Comparison of ENCODE assay signal across 21 mouse cellular contexts in genomic region chr1:47299311-47299710, GRCm38 (mm10).
"Had no signal": no experiment of that assay in that cellular context is flagged by ENCODE, and none has a peak within 500 bp of the region (broad histone marks: within the 10 kb centered on the region; RNA-seq: fewer than 3 reads in every experiment).

No protein-coding gene starts in this region.

- H3K9ac ChIP-seq: kidney, embryonic 15.5 days; limb, embryonic 12.5 days; limb, embryonic 15.5 days; liver, embryonic 14.5 days; liver, postnatal 0 days; lung, embryonic 14.5 days; neural tube, embryonic 12.5 days; neural tube, embryonic 15.5 days had no signal

- H3K4me1 ChIP-seq: kidney, embryonic 15.5 days; limb, embryonic 12.5 days; limb, embryonic 15.5 days; midbrain, embryonic 10.5 days; neural tube, embryonic 12.5 days; neural tube, embryonic 15.5 days had no signal

- H3K27me3 ChIP-seq: kidney, embryonic 15.5 days; limb, embryonic 12.5 days; limb, embryonic 15.5 days; neural tube, embryonic 12.5 days; neural tube, embryonic 15.5 days had no signal

- ATAC-seq: liver, postnatal 0 days; lung, postnatal 0 days had no signal

- H3K4me2 ChIP-seq: kidney, embryonic 15.5 days; limb, embryonic 12.5 days; limb, embryonic 15.5 days; liver, embryonic 11.5 days; lung, embryonic 14.5 days; neural tube, embryonic 12.5 days; neural tube, embryonic 15.5 days had no signal

- H3K36me3 ChIP-seq: kidney, embryonic 15.5 days; limb, embryonic 12.5 days; limb, embryonic 15.5 days; midbrain, embryonic 10.5 days; neural tube, embryonic 12.5 days; neural tube, embryonic 15.5 days had no signal

- H3K4me3 ChIP-seq: kidney, embryonic 15.5 days; left cerebral cortex, adult 2 months; limb, embryonic 12.5 days; limb, embryonic 15.5 days; midbrain, embryonic 10.5 days; neural tube, embryonic 12.5 days; neural tube, embryonic 15.5 days had no signal

- H3K9me3 ChIP-seq: kidney, embryonic 15.5 days; limb, embryonic 12.5 days; limb, embryonic 15.5 days; midbrain, embryonic 10.5 days; neural tube, embryonic 12.5 days; neural tube, embryonic 15.5 days had no signal

- H3K27ac ChIP-seq: kidney, embryonic 15.5 days; left cerebral cortex, adult 2 months; limb, embryonic 12.5 days; limb, embryonic 15.5 days; liver, embryonic 14.5 days; macrophage; midbrain, embryonic 10.5 days; neural tube, embryonic 12.5 days; neural tube, embryonic 15.5 days had no signal

- DNase-seq: kidney, postnatal 10 days; kidney, postnatal 36 days; layer of hippocampus, postnatal 36 days; left cerebral cortex, postnatal 4 days; liver, postnatal 0 days; lung, embryonic 14.5 days; midbrain, embryonic 14.5 days; retina, postnatal 1 day; thymus, adult 18-20 months; thymus, postnatal 36 days had no signal
